Mouse (Mus musculus): ENCODE measurements around the gene Zc3hav1l. TPM values are rescaled to one million over a fixed set of nuclear protein-coding genes. Genes with fewer than 3 reads are reported as not detected.

Gene Zc3hav1l
- polyA plus RNA-seq, 2 experiments, result 14.6 to 44.3 TPM

- Histone ChIP-seq H3K9me3 (ENCODE audit: control insufficient read depth, low read length) (no peaks in the 10 kb centered on the region), H3K4me3 (replicated peaks; ENCODE audit: low read length) (no peak overlapping the region), H3K4me1 (ENCODE audit: control insufficient read depth, insufficient read depth, low read length) (peaks cover 17% of the 10 kb centered on the region), H3K4me2 (replicated peaks; ENCODE audit: low read depth, low read length, severe bottlenecking) (no peak overlapping the region), H3K27ac (replicated peaks; ENCODE audit: low read depth, low read length) (no peak overlapping the region), H3K9ac (ENCODE audit: low read depth, low read length, severe bottlenecking) (no peak overlapping the region), H3K27me3 (ENCODE audit: control insufficient read depth, insufficient read depth, low read length) (no peaks in the 10 kb centered on the region), H3K36me3 (ENCODE audit: control insufficient read depth, insufficient read depth, low read length) (no peaks in the 10 kb centered on the region)
- no peak for DNase-seq (ENCODE audit: low spot score)
- WGBS, result 87% methylated on average over 5 of the region's 5 CpGs
- no peak for TF ChIP-seq POLR2A (IDR thresholded peaks at IDR 0.05; ENCODE audit: borderline replicate concordance, extremely low read depth, insufficient read depth, insufficient read length)
- no peak for ATAC-seq (ENCODE audit: low FRiP score, low read depth)
Measured at GRCm38 (mm10) chr6:38240618-38241017, 58.4 kb downstream of the Zc3hav1l start.

- TF ChIP-seq POLR2A (IDR thresholded peaks at IDR 0.05; ENCODE audit: borderline replicate concordance, extremely low read depth, insufficient read depth, insufficient read length), result no peak
- ATAC-seq (ENCODE audit: low FRiP score, low read depth), result no peak
- DNase-seq (ENCODE audit: low spot score), result no peak
- H3K4me2 ChIP-seq (replicated peaks; ENCODE audit: low read depth, low read length, severe bottlenecking), result no peak overlapping the region
- no peak overlapping the region for H3K4me3 ChIP-seq (replicated peaks; ENCODE audit: low read length)
- no peak overlapping the region for H3K9ac ChIP-seq (ENCODE audit: low read depth, low read length, severe bottlenecking)
- H3K36me3 ChIP-seq (ENCODE audit: control insufficient read depth, insufficient read depth, low read length), result no peaks in the 10 kb centered on the region
- 76% methylated on average over 4 of the region's 4 CpGs for WGBS
- H3K27me3 ChIP-seq (ENCODE audit: control insufficient read depth, insufficient read depth, low read length), result no peaks in the 10 kb centered on the region
- no peaks in the 10 kb centered on the region for H3K9me3 ChIP-seq (ENCODE audit: control insufficient read depth, low read length)
- no peaks in the 10 kb centered on the region for H3K4me1 ChIP-seq (ENCODE audit: control insufficient read depth, insufficient read depth, low read length)
- no peak overlapping the region for H3K27ac ChIP-seq (replicated peaks; ENCODE audit: low read depth, low read length)
Measured at GRCm38 (mm10) chr6:38238382-38238781, 60.7 kb downstream of the Zc3hav1l start.

Other genes starting within 250 kb of the Zc3hav1l start
- gene Tmem213, start 190.0 kb downstream of the Zc3hav1l start, polyA plus RNA-seq (2012; rRNA removed), result 0.70 and 0.73 TPM in 2 replicates
- gene Tmem213, start 190.0 kb downstream of the Zc3hav1l start, polyA plus RNA-seq (2014; fragmentation: Nextera tagmentation; extraction: Ambion mirVana), result 0.80 and 1.1 TPM in 2 replicates
- gene Atp6v0a4, start 174.7 kb downstream of the Zc3hav1l start, polyA plus RNA-seq (2012; rRNA removed), result 1.9 and 2.2 TPM in 2 replicates
- gene Atp6v0a4, start 174.7 kb downstream of the Zc3hav1l start, polyA plus RNA-seq (2014; fragmentation: Nextera tagmentation; extraction: Ambion mirVana), result 1.4 and 1.8 TPM in 2 replicates
- gene D630045J12Rik, start 45.2 kb downstream of the Zc3hav1l start, polyA plus RNA-seq (2012; rRNA removed), result 14.2 and 18.9 TPM in 2 replicates
- 7.3 and 9.6 TPM in 2 replicates for gene D630045J12Rik, start 45.2 kb downstream of the Zc3hav1l start, polyA plus RNA-seq (2014; fragmentation: Nextera tagmentation; extraction: Ambion mirVana)
- gene Zc3hav1, start 55.3 kb upstream of the Zc3hav1l start, polyA plus RNA-seq (2012; rRNA removed), result 4.3 and 4.5 TPM in 2 replicates
- 3.5 and 4.3 TPM in 2 replicates for gene Zc3hav1, start 55.3 kb upstream of the Zc3hav1l start, polyA plus RNA-seq (2014; fragmentation: Nextera tagmentation; extraction: Ambion mirVana)
- gene Ttc26, start 82.2 kb upstream of the Zc3hav1l start, polyA plus RNA-seq (2012; rRNA removed), result 7.0 and 7.1 TPM in 2 replicates
- 4.3 and 5.2 TPM in 2 replicates for gene Ttc26, start 82.2 kb upstream of the Zc3hav1l start, polyA plus RNA-seq (2014; fragmentation: Nextera tagmentation; extraction: Ambion mirVana)
- gene Ubn2, start 134.7 kb upstream of the Zc3hav1l start, polyA plus RNA-seq (2012; rRNA removed), result 21.5 and 24.3 TPM in 2 replicates
- gene Ubn2, start 134.7 kb upstream of the Zc3hav1l start, polyA plus RNA-seq (2014; fragmentation: Nextera tagmentation; extraction: Ambion mirVana), result 15.6 and 20.4 TPM in 2 replicates
- 78.3 and 87.5 TPM in 2 replicates for gene Fmc1, start 234.2 kb upstream of the Zc3hav1l start, polyA plus RNA-seq (2012; rRNA removed)
- gene Fmc1, start 234.2 kb upstream of the Zc3hav1l start, polyA plus RNA-seq (2014; fragmentation: Nextera tagmentation; extraction: Ambion mirVana), result 92.0 and 102 TPM in 2 replicates

All from limb, embryonic 14.5 days (tissue).